Mouse (Mus musculus) c-Kit-positive CD71-positive TER-119-negative erythroid progenitor cells, embryonic 14.5 days (primary cell): ENCODE results near the gene Actn3.
A peak's percentile ranks its signal among the peaks of the same experiment; 100 is the strongest.
"Not testable (repeated sequence)": the region's sequence is repeated elsewhere in the genome, so short reads cannot be mapped to it uniquely, and the experiment has no call there.

Source experiments
- DNase-seq: peaks from one replicate; pipeline ENCODE4 v3.0.0-alpha.2; 2013; ENCODE audit warnings: low read depth

The Actn3 gene

GRCm38 (mm10) chr19:4859081-4859480, 18.6 kb downstream of the Actn3 start:
- DNase-seq, result peak; percentile 79

- DNase-seq, result no peak
Measured at GRCm38 (mm10) chr19:4855951-4856350, 21.8 kb downstream of the Actn3 start.

GRCm38 (mm10) chr19:4855470-4855820, 22.3 kb downstream of the Actn3 start:
- DNase-seq, result no peak

- DNase-seq, result no peak
Measured at GRCm38 (mm10) chr19:4854552-4855469, 22.9 kb downstream of the Actn3 start, which contains the start of gene Ctsf. TSS of gene Ctsf (plus strand) at chr19:4855130.

- DNase-seq, result no peak
Measured at GRCm38 (mm10) chr19:4850281-4850680, 27.4 kb downstream of the Actn3 start.

- no peak for DNase-seq
Measured at GRCm38 (mm10) chr19:4849800-4850199, 27.9 kb downstream of the Actn3 start.

- DNase-seq, result no peak
Measured at GRCm38 (mm10) chr19:4847490-4847889, 30.2 kb downstream of the Actn3 start.

GRCm38 (mm10) chr19:4845846-4846245, 31.9 kb downstream of the Actn3 start:
- DNase-seq, result peak; percentile 71

GRCm38 (mm10) chr19:4842611-4843010, 35.1 kb downstream of the Actn3 start:
- no peak for DNase-seq

GRCm38 (mm10) chr19:4840848-4841247, 36.9 kb downstream of the Actn3 start:
- DNase-seq, result no peak

GRCm38 (mm10) chr19:4839149-4839548, 38.6 kb downstream of the Actn3 start, which contains the start of the genes Ccs and Ccdc87:
TSS of gene Ccs (minus strand) at chr19:4839332.
TSS of gene Ccdc87 (plus strand) at chr19:4839366.
- peak; percentile 94 for DNase-seq

- no peak for DNase-seq
Measured at GRCm38 (mm10) chr19:4838526-4839140, 39.1 kb downstream of the Actn3 start.

GRCm38 (mm10) chr19:4837049-4837448, 40.7 kb downstream of the Actn3 start:
- DNase-seq, result no peak

- no peak for DNase-seq
Measured at GRCm38 (mm10) chr19:4836096-4836495, 41.6 kb downstream of the Actn3 start.

GRCm38 (mm10) chr19:4833977-4834376, 43.7 kb downstream of the Actn3 start:
- DNase-seq, result no peak

GRCm38 (mm10) chr19:4829156-4829555, 48.6 kb downstream of the Actn3 start:
- no peak for DNase-seq

- no peak for DNase-seq
Measured at GRCm38 (mm10) chr19:4828444-4829114, 49.1 kb downstream of the Actn3 start.

- no peak for DNase-seq
Measured at GRCm38 (mm10) chr19:4820678-4821303, 56.9 kb downstream of the Actn3 start.

- DNase-seq, result no peak
Measured at GRCm38 (mm10) chr19:4817182-4817835, 60.4 kb downstream of the Actn3 start.

GRCm38 (mm10) chr19:4813015-4813414, 64.7 kb downstream of the Actn3 start:
- no peak for DNase-seq

- not testable (repeated sequence) for DNase-seq
Measured at GRCm38 (mm10) chr19:4812334-4812949, 65.3 kb downstream of the Actn3 start.
